Mouse (Mus musculus): ENCODE measurements at regions not wholly inside any gene's neighbourhood (a gene's known extent, or its start where the extent isn't known, plus 50 kb on each side); places are given as distances from the start of the nearest gene placed in this dataset.

- TF ChIP-seq CTCF (IDR thresholded peaks at IDR 0.05; ENCODE audit: low read depth, low read length) (no peak), POLR2A (IDR thresholded peaks at IDR 0.05; ENCODE audit: extremely low read depth, insufficient read depth, low read length) (no peak)
These were observed 76.2 kb upstream of the Mdfic start for GRCm38 (mm10) chr6:15644311-15644710.
